Mouse (Mus musculus): Measurements from ENCODE around the gene Dlg2. TPM values are rescaled to one million over a fixed set of nuclear protein-coding genes. Genes with fewer than 3 reads are reported as not detected.

Gene Dlg2
- total RNA-seq, 1 experiment from 2014 or later, result 2.2 TPM

GRCm38 (mm10) chr7:92333220-92333898, 1856.9 kb downstream of the Dlg2 start:
- ATAC-seq (ENCODE audit: extremely low read depth, insufficient number of reproducible peaks, low FRiP score, poor library complexity, severe bottlenecking), result no peak

GRCm38 (mm10) chr7:92356542-92356941, 1880.1 kb downstream of the Dlg2 start:
- ATAC-seq (ENCODE audit: extremely low read depth, insufficient number of reproducible peaks, low FRiP score, poor library complexity, severe bottlenecking), result no peak

- ATAC-seq (ENCODE audit: extremely low read depth, insufficient number of reproducible peaks, low FRiP score, poor library complexity, severe bottlenecking), result no peak
These were observed 1886.9 kb downstream of the Dlg2 start for GRCm38 (mm10) chr7:92363386-92363785.

- no peak for ATAC-seq (ENCODE audit: extremely low read depth, insufficient number of reproducible peaks, low FRiP score, poor library complexity, severe bottlenecking)
These were observed 1887.3 kb downstream of the Dlg2 start for GRCm38 (mm10) chr7:92363800-92364199.

- ATAC-seq (ENCODE audit: extremely low read depth, insufficient number of reproducible peaks, low FRiP score, poor library complexity, severe bottlenecking), result no peak
These were observed 1890.6 kb downstream of the Dlg2 start for GRCm38 (mm10) chr7:92367111-92367510.

- ATAC-seq (ENCODE audit: extremely low read depth, insufficient number of reproducible peaks, low FRiP score, poor library complexity, severe bottlenecking), result no peak
These were observed 1894.0 kb downstream of the Dlg2 start for GRCm38 (mm10) chr7:92370521-92370920.

- no peak for ATAC-seq (ENCODE audit: extremely low read depth, insufficient number of reproducible peaks, low FRiP score, poor library complexity, severe bottlenecking)
These were observed 1895.2 kb downstream of the Dlg2 start for GRCm38 (mm10) chr7:92371638-92372037.

- no peak for ATAC-seq (ENCODE audit: extremely low read depth, insufficient number of reproducible peaks, low FRiP score, poor library complexity, severe bottlenecking)
These were observed 1897.4 kb downstream of the Dlg2 start for GRCm38 (mm10) chr7:92373863-92374357.

GRCm38 (mm10) chr7:92383913-92384484, 1907.5 kb downstream of the Dlg2 start:
- no peak for ATAC-seq (ENCODE audit: extremely low read depth, insufficient number of reproducible peaks, low FRiP score, poor library complexity, severe bottlenecking)

- ATAC-seq (ENCODE audit: extremely low read depth, insufficient number of reproducible peaks, low FRiP score, poor library complexity, severe bottlenecking), result no peak
These were observed 1915.7 kb downstream of the Dlg2 start for GRCm38 (mm10) chr7:92392052-92392640.

GRCm38 (mm10) chr7:92396783-92397182, 1920.3 kb downstream of the Dlg2 start:
- ATAC-seq (ENCODE audit: extremely low read depth, insufficient number of reproducible peaks, low FRiP score, poor library complexity, severe bottlenecking), result no peak

- ATAC-seq (ENCODE audit: extremely low read depth, insufficient number of reproducible peaks, low FRiP score, poor library complexity, severe bottlenecking), result no peak
These were observed 1922.4 kb downstream of the Dlg2 start for GRCm38 (mm10) chr7:92398841-92399240.

- ATAC-seq (ENCODE audit: extremely low read depth, insufficient number of reproducible peaks, low FRiP score, poor library complexity, severe bottlenecking), result no peak
These were observed 1924.1 kb downstream of the Dlg2 start for GRCm38 (mm10) chr7:92400551-92400950.

GRCm38 (mm10) chr7:92401001-92401688, 1924.7 kb downstream of the Dlg2 start:
- no peak for ATAC-seq (ENCODE audit: extremely low read depth, insufficient number of reproducible peaks, low FRiP score, poor library complexity, severe bottlenecking)

- no peak for ATAC-seq (ENCODE audit: extremely low read depth, insufficient number of reproducible peaks, low FRiP score, poor library complexity, severe bottlenecking)
These were observed 1932.0 kb downstream of the Dlg2 start for GRCm38 (mm10) chr7:92408479-92408878.

GRCm38 (mm10) chr7:92420474-92420873, 1944.0 kb downstream of the Dlg2 start:
- ATAC-seq (ENCODE audit: extremely low read depth, insufficient number of reproducible peaks, low FRiP score, poor library complexity, severe bottlenecking), result no peak

GRCm38 (mm10) chr7:92423017-92423416, 1946.5 kb downstream of the Dlg2 start:
- no peak for ATAC-seq (ENCODE audit: extremely low read depth, insufficient number of reproducible peaks, low FRiP score, poor library complexity, severe bottlenecking)

- ATAC-seq (ENCODE audit: extremely low read depth, insufficient number of reproducible peaks, low FRiP score, poor library complexity, severe bottlenecking), result no peak
These were observed 1948.2 kb downstream of the Dlg2 start for GRCm38 (mm10) chr7:92424703-92425102.

GRCm38 (mm10) chr7:92427280-92427679, 1950.8 kb downstream of the Dlg2 start:
- ATAC-seq (ENCODE audit: extremely low read depth, insufficient number of reproducible peaks, low FRiP score, poor library complexity, severe bottlenecking), result no peak

GRCm38 (mm10) chr7:92428629-92429028, 1952.2 kb downstream of the Dlg2 start:
- no peak for ATAC-seq (ENCODE audit: extremely low read depth, insufficient number of reproducible peaks, low FRiP score, poor library complexity, severe bottlenecking)

Measured in neutrophil, adult 5-6 weeks (primary cell).